Mouse (Mus musculus): ENCODE measurements at regions not wholly inside any gene's neighbourhood (a gene's known extent, or its start where the extent isn't known, plus 50 kb on each side); places are given as distances from the start of the nearest gene placed in this dataset.

GRCm38 (mm10) chr4:58670107-58670905, 116.6 kb upstream of the Lpar1 start:
- TF ChIP-seq MAFK (IDR thresholded peaks at IDR 0.05; ENCODE audit: insufficient read depth, low read depth, low read length) (no peak), ZNF384 (IDR thresholded peaks at IDR 0.05; ENCODE audit: low read depth, low read length) (no peak), ZC3H11A (IDR thresholded peaks at IDR 0.05; ENCODE audit: borderline replicate concordance, low read depth, low read length) (no peak), CHD2 (IDR thresholded peaks at IDR 0.05; ENCODE audit: low read depth, low read length) (no peak)

Data from ES-E14 (cell line).